Mouse (Mus musculus) testis, adult 2 months (tissue): ENCODE results near the gene Rps28.

Source experiments
- CTCF ChIP-seq: fragments of 200-500 bp; IDR thresholded peaks from 2 replicates; pipeline ENCODE4 v1.5.1; 2012; ENCODE audit warnings: low read depth, mild to moderate bottlenecking, inconsistent platforms, low read length, moderate library complexity; ENCODE audit not compliant: control insufficient read depth, insufficient read depth, insufficient replicate concordance
- POLR2A ChIP-seq: fragments of 200-500 bp; IDR thresholded peaks from 2 replicates; pipeline ENCODE4 v1.6.1; 2012; ENCODE audit warnings: low read depth, mild to moderate bottlenecking, inconsistent platforms, low read length, moderate library complexity; ENCODE audit not compliant: control insufficient read depth

GRCm38 (mm10) chr17:33788732-33789131, 35.6 kb downstream of the Rps28 start:
- TF ChIP-seq CTCF, result no peak
- no peak for TF ChIP-seq POLR2A
